Mouse (Mus musculus): ENCODE data around the gene Arpc3.

The Arpc3 gene

DNA sequence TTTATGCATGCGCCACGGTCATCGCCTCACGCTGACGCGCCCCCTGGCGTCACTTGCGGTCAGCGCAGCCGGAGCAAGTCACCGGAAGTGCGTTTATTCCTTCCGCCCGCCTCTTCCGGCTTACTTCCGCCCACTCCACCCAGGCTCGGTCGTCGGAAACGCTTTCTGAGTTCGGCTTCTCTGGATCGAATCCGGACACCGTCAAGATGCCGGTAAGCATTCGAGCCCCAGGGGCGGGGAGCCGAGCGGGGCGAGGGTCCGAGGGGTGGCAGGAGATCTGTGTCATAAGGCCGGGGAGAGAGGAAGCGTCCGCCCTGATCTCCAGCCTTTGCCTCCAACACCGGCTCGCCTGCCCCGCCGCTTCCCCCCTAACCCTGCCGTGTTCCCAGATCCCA lies at the start of gene Arpc3:
Gene Arpc3, plus strand, starts transcription at position 93 of the 395 bp plus-strand sequence.
- DNase-seq (ENCODE audit: low read depth, low spot score), result peak; percentile 97

- DNase-seq (ENCODE audit: low read depth, low spot score), result no peak
Observed at GRCm38 (mm10) chr5:122342874-122343273, 48.8 kb upstream of the Arpc3 start.

DNA sequence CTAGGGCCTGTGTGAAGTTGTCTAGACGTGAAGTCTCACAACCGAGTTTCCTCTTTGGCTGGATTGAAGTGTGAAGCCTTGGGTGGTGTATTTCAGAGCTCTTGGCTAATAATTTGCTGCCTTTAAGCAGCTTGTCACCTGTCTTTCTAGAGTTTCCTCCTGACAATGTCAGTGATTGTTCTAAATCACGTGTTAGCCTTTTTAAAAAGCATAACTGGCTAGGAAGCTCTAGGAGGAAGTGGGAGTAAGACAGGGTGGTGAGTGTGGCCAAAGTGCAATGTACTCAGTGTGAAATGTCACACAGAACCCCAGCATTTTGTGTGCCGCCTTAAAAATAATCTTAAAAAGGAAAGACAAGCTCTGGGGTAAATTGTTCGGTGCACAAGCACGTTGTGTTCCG lies 47.9 kb upstream of the Arpc3 start:
- DNase-seq (ENCODE audit: low read depth, low spot score), result no peak

DNA sequence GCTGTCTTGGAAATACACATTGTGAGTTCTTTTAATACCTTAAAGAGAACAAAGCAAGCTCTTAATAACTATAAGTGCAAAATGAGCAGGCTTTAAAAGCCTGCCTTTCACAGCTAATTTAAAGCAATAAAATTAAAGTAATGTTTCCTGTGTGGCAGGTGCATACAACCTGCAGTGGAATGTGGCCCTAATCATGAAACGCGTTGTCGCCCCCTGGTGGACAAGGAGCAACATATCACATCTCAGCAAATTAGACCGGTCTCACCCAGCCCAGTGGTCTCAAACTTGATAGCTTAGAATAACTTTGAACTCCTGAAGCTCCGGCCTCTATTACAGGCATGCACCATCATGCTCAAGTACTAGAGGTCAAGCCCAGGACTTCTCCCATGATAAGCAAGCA lies 47.4 kb upstream of the Arpc3 start:
- DNase-seq (ENCODE audit: low read depth, low spot score), result peak; percentile 92

- DNase-seq (ENCODE audit: low read depth, low spot score), result no peak
Observed at GRCm38 (mm10) chr5:122345777-122346176, 45.9 kb upstream of the Arpc3 start.

GRCm38 (mm10) chr5:122353807-122354491 lies 37.7 kb upstream of the Arpc3 start, which contains the start of the genes Rad9b and Vps29:
Gene Rad9b (minus strand): TSS chr5:122354233.
Gene Vps29 (plus strand): TSS chr5:122354369.
- peak; percentile 100 for DNase-seq (ENCODE audit: low read depth, low spot score)

- no peak for DNase-seq (ENCODE audit: low read depth, low spot score)
Observed at GRCm38 (mm10) chr5:122354492-122355067, 37.1 kb upstream of the Arpc3 start.

DNA sequence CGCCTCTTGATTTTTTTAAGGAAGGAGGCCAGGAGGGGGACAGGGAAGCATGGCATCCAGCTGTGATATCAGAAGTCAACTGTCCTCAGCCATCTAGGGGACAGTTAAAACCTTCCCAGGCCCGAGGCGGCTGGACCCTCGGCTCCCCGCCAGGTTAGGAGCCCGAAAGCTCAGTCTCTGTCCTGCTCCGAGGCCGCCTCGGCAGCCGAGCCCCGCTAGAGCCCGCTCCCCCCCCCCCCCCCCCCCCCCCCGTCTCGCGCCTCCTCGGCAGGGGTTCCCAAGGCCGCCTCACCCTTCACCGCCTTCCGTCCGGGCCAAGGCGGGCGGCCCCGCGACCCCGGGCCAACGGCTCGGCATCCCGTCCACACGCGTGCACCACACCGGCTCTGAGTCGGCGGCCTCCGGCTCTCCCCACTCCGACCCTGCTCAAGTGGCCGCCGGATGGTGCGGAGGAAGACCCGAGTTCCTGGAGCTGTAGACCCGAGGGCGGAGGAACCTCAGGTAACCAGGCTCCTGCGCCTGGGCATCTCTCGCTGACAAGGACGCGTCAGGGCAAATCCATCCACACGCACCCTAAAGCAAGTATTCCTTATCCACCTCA lies 20.0 kb upstream of the Arpc3 start, which contains the start of gene Gpn3:
Gene Gpn3, plus strand, starts transcription at position 286 of the 601 bp plus-strand sequence.
- no peak for DNase-seq (ENCODE audit: low read depth, low spot score)

DNA sequence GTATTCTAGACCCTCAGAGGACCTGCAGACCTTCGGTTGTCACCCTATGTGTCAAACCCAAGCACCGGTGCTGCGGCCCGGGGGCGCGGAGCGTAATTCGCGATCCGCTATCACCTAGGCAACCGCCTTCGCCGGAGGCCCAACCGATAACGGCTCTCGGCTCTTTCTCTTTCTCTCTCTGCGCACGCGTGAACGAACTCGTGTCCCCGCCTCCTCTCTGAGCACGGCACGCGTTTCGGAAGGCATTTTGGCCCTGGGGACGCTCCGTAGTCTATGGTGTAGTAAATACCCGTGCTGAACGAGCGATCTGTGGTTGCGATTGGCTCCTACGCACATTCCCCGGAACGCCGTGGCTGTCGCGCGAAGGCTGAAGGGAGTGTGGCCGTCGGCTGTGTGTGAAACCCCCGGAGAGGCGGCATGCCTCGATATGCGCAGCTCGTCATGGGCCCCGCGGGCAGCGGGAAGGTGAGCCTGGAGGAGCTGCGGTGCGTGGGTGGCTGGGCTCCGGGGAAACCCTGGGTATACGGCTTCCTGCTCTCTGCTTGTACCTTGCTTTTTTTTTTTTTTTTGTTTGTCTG lies 19.4 kb upstream of the Arpc3 start, which contains the start of gene Fam216a:
Gene Fam216a, minus strand, starts transcription at position 173 of the 578 bp plus-strand sequence.
- DNase-seq (ENCODE audit: low read depth, low spot score), result peak; percentile 100

DNA sequence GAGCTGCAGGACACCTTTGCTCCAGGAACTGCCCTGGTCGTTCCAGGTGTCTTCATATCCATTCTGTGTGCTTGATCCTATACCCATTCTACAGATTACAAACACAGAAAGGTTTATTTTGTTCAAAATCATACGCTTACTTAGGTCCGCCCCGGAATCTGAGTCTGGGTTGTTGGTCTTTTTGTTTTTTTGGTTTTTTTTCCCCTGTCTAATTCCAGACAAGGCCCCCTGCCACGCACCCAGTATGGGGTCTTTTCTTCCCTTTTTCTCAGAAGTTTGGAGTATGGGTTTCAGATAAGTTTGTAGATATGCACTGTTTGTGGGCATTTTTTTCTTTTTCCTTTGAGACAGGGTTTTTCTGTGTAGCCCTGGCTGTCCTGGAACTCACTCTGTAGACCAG lies 18.8 kb upstream of the Arpc3 start:
- DNase-seq (ENCODE audit: low read depth, low spot score), result no peak

GRCm38 (mm10) chr5:122377101-122377833 lies 14.4 kb upstream of the Arpc3 start:
- DNase-seq (ENCODE audit: low read depth, low spot score), result no peak

DNA sequence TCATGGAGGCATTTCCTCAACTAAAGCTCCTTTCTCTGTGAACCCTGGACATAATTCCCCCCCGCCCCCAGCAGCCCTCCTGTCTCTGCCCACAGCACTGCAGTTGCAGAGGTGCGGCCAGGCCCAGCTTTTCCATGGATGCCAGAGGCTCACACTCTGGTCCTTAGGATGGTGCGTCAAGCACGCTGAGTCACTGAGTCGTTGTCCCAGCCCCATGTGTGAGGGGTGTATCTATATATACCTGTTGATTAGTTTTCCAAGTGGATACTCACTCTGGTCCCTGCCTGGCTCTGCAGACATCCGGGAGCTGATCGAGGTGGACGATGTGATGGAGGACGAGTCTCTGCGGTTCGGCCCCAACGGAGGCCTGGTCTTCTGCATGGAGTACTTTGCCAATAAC lies 13.5 kb upstream of the Arpc3 start:
- no peak for DNase-seq (ENCODE audit: low read depth, low spot score)

GRCm38 (mm10) chr5:122379374-122380155 lies 12.1 kb upstream of the Arpc3 start:
- DNase-seq (ENCODE audit: low read depth, low spot score), result peak; percentile 91

DNA sequence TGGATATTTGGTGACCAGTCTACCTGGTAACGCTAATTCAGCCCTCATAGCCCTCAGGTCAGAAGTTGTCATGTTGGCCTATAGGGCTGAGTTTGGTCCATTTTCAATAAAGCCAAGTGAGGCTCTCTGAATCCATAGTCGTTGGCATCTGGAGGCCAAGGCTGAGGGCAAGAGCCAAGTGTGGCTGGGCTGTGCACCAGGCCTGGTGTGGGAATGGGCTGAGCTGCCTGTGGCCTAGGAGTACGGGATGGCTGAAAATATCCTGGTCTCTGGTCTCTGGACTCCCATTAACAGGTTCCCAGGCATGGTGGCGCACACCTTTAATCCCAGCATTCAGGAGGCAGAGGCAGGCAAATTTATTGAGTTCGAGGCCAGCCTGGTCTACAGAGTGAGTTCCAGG lies 1.7 kb upstream of the Arpc3 start:
- DNase-seq (ENCODE audit: low read depth, low spot score), result no peak

DNA sequence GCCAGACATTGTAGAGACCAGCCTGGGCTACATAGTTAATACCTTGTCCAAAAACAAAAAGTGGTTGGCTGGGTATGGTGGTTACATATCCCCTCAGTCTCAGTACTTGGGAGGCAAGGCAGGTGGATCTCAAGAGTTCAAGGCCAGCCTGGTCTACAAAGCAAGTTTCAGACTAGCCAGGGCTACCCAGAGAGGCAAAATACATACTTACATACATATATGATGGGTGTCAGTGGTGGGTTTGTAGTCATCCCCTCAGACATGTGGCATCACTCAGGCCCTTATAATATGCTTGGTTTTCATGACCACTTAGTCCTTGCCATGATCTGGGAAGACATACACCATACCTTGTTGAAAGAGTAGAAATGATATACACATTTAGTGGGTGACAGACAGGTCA lies 1.0 kb upstream of the Arpc3 start:
- DNase-seq (ENCODE audit: low read depth, low spot score), result no peak

DNA sequence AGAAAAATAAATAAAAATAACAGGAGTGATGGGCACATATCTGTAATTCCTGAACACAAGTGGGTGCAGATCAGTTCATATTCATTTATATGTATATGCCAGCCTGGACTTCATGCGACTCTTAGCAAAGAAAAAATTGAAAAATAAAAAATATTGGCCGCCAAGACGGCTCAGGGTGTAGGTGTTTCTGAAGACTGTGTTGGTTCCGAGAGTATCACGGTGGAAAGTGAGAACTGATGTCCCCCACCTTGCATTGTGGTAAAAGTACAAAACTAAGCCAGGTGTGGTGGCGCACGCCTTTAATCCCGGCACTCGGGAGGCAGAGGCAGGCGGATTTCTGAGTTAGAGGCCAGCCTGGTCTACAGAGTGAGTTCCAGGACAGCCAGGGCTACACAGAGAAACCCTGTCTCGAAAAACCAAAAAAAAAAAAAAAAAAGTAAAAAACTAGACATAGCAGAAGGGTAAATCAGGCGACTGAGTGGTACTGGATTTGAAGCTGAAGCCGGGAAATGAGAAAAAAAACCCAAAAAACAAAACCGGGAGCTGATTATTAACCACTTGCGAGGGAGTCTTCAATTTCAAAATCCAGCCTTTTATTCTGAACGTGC lies 396 bp upstream of the Arpc3 start:
- DNase-seq (ENCODE audit: low read depth, low spot score), result no peak

GRCm38 (mm10) chr5:122392227-122393004 lies 738 bp downstream of the Arpc3 start:
- peak; percentile 58 for DNase-seq (ENCODE audit: low read depth, low spot score)

DNA sequence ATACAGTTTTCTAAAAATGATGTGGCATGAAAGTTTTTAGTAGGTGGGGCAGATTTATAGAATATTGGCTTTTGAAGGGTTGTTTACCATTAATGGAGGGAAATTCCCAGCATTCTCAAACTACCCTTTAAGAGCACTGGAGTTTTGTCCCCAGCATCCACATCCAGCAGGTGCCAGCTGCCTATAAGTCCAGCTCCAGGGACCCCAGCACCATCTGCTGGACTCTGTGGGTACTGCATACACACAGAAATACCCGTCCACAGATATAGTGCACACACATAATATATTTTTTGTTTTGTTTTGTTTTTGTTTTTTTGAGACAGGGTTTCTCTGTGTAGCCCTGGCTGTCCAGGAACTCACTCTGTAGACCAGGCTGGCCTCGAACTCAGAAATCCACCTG lies 2.2 kb downstream of the Arpc3 start:
- DNase-seq (ENCODE audit: low read depth, low spot score), result peak; percentile 89

DNA sequence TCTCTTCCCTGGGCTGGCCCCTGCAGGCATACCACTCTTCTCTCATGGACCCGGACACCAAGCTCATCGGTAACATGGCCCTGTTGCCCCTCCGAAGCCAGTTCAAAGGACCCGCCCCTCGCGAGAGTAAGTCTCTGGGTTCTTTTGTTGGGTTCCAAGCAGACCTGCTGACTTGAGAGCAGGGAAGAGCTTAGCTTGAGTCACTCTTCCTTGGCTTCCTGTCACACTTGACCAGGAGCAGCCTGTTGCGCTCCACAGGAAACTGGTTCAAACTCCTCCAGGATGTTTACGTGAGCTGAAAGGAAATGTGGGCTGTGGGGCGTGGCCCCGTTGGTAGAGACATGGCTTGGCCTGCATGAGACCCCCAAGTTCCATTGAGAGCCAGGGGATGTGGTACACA lies 5.1 kb downstream of the Arpc3 start:
- DNase-seq (ENCODE audit: low read depth, low spot score), result no peak

DNA sequence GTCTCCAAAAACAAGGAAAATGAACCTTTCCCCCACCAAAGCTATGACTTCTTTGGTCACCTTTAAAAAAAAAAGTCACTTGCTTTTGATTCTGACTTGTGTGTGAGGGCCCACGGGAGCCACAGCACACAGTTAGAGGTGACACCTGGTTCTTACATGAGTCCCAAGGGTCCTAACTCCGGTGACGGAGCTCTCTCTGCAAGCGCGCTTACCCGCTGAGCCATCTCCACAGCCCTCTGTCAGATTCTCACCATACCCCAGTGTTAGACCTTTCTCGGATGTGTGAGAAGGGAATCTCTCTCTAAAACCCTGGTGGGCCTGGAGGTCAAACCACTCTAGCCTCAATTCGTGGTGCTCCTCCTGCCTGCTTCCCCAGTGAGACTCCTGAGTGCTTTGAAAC lies 5.8 kb downstream of the Arpc3 start:
- no peak for DNase-seq (ENCODE audit: low read depth, low spot score)
